Mouse (Mus musculus): ENCODE measurements around the gene Snai3.
A peak's percentile ranks its signal among the peaks of the same experiment; 100 is the strongest.

Gene Snai3

DNA sequence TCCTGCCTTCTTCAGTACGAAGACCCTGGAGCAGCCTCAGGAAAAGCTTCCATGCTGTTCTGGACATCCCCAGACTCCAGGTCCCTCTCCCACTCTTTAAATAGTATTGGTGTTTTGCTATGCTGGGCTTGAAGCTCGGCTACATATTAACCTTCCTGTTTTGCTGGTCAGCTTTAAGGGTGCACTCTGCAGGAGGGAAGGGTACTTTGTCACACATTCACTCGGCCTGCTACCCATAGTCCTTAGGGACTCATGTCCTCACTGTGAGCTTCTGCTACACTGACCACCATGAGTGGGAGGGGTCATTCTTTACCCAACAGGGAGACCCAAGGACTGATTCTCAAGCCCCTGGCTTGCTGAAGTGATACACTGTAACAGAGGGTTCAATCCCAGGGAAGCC is 29.9 kb downstream of the Snai3 start:
- DNase-seq (ENCODE audit: low spot score in 2 of 2), result no peak

DNA sequence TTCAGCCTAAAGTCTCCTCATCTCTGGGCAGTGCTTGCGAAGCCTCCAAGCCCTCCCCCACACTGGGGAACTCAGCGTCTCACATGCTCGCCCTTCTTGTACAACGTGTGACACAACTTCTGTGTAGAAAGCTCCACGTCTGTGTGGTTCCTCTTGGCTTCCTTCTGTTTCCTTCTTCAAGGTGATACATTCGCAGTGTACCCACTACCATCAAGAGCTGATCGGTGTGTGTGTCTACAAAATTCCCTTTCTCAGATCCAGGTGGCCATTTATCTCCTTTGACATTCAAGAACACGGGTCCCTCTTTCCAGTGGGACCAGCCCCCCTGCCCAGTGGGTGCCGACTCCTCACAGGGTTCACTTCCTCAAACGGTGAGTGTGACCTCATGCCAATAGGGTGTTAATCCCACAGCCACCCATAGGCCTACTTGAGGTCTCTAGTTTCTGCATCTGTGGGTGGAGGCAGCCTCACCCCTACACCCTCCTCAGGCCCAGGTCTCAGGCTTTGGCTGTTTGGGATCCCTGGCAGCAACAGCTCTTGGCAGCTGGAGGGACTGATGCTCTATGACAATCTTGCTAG is 30.4 kb downstream of the Snai3 start:
- no peak for DNase-seq (ENCODE audit: low spot score in 2 of 2)

DNA sequence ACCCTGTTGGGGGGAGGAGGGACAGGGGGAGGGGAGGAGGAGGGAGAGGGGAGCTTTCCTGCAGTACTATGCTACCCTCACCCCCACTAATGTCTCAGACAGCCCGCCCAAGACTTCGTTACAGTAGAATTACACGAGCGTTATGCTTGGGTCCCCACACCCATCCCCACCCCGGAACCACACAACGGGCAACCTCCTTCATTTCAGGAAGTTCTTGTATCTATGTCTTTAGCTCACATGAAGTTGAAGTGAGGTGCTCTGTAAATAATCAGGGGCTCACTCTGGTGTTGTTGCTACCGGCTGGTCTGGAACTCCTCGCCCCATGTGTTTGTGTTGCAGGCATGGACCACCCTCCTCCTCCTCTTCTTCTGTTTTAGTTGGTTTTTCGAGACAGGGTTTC is 32.4 kb downstream of the Snai3 start:
- no peak for DNase-seq (ENCODE audit: low spot score in 2 of 2)

DNA sequence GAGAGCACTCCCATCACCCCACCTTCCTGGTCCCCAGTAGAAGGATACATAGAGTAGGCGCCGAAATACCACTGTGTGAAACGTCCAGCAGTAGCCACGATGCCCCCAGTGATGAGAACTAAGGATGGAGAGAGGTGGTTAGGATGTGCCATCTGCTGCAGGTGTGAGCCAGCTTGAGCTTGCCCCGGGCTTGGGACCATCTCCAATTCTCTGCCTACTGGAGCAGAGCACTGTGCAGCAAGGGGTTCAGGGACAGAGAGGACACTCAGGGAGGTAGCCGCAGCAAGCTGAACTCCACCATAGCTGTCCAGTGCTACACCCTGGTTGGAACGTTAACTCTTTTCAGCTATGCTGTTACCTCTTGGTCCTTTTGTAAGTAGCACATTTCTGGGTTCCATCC is 32.9 kb downstream of the Snai3 start:
- no peak for DNase-seq (ENCODE audit: low spot score in 2 of 2)

DNA sequence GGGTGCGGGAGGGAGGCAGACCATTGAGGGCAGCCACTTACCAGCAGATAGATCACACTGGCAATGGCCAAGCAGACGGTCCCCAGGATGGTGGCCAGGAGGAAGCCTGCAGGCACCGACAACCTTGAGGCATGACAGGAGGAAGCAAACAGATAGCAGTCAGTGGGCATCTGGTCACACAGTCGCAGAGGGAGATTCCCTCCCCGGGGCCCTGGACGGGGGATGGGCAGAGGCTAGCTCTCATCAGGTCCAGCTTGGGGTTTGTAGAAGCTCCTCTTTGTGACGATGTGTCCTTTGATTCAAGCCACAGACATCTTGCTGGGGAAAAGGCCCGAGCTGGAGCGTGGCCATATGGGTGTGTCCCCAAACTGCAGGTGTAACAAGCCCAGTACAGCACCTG is 34.4 kb downstream of the Snai3 start:
- DNase-seq (ENCODE audit: low spot score in 2 of 2), result no peak

DNA sequence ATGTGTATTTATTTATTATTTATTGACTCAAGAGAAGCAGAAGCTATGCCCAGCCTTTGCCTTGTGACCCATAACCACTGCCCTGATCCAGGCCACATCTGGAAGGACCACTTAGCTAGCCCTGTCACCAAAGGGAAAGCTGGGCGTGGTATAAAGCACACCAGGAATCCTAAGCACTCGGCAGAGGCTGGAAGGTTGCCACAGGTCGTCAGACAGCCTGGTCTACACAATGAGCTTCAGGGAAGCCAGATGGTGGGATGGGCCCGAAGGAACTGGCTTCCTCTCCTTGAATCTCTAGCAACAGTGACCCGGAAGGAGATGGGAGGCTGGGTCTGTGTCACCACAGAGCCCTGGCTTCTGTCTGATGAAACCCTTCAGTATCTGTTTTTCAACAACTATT is 36.9 kb downstream of the Snai3 start:
- no peak for DNase-seq (ENCODE audit: low spot score in 2 of 2)

DNA sequence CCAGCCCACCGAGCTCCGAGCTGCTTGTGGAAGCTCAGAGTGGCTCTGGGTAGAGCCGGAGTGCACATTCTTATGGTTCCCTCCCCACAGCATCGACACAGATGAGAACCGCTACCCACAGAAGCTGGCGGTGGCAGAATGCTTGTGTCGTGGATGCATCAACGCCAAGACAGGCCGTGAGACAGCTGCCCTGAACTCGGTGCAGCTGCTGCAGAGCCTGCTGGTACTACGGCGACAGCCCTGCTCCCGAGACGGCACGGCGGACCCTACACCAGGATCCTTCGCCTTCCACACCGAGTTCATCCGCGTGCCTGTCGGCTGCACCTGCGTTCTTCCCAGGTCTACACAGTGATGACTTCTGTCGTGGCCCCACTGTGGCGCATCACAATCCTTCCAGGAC is 37.3 kb downstream of the Snai3 start:
- no peak for DNase-seq (ENCODE audit: low spot score in 2 of 2)

DNA sequence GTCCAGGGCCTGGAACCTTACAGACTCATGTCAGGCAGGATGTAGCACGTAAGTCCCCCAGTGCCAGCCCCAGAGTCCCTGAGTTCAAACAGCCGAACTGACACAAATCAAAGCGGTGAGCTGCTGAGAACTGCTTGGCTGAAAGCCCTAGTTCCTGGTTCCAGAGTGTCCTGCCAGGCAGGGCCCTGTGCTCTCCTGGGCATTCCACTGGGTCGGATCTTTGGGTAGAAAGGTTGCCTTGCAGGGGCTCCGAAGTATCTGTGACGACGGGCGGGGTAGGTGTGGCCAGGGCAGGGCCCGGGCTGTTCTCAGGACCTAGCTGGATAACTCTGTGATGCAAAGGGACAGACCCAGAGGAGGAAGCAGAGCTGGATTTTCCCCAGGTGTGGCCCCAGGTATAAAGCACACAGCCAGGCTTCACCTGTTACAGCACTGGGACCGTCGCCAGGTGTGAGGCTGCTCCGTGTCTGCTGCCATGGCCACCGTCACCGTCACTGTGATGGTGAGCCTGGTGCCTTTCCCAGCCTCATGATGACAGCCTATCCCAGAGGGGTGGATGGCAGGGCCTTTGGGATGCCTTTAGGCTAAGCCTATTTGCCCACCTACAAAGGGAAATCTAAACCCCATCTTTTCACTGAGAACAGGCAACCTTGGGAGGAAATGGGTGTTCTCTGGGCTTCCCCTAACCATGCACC is 39.0 kb downstream of the Snai3 start, which contains the start of gene Il17c:
Gene Il17c (plus strand): TSS at position 645 of the 695 bp plus-strand sequence.
- no peak for DNase-seq (ENCODE audit: low spot score in 2 of 2)

DNA sequence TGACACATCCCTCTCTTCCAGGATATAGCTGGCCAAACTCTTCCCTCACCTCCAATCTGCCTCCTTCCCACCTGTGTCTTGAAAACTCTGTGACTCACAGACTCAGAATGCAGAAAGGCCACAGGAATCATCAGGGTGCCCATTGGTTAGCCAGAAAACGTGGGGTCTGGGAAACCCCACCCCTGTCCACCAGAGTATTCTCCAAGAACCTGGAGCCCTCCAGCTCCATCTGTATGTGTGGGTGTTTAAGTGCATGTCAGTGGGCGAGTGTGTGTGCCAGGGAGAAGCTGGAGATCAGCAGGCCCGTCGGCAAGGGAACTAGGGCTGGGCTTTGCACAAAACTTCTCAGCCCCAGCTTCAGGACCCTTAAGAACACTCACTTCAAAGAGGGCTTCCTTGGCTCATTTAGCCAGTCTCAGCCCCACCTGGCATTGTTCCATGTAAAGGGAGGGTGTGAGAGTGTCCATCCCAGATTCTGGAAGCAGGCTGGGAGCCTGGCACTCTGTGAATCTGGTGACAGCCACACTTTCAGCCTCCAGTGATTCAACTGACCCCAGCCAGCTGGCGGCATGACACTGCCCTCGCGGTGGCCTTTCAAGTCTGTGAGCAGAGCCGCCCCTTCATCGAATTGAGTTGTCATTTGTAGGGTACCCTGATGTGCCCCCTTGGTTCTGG is 40.5 kb downstream of the Snai3 start:
- DNase-seq (ENCODE audit: low spot score in 2 of 2), result peak in 1 of 2 experiments; percentile 50

DNA sequence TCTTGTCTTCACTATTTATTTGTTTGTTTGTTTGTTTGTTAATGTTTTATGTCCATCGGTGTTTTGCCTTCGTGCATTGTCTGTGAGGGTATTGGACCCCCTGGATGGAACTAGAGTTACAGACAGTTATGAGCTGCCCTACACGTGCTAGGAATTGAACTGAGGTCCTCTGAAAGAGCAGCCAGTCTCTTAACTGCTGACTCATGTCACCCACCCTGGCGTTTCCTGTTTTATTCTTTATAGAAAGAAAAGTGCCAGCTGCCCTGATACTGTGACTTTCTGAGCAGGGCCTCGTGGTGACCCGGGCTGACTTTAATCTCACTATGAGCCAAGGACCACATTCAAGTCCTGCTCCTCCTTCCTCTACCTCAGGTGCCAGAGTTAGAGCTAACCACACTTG is 45.0 kb downstream of the Snai3 start:
- no peak for DNase-seq (ENCODE audit: low spot score in 2 of 2)

DNA sequence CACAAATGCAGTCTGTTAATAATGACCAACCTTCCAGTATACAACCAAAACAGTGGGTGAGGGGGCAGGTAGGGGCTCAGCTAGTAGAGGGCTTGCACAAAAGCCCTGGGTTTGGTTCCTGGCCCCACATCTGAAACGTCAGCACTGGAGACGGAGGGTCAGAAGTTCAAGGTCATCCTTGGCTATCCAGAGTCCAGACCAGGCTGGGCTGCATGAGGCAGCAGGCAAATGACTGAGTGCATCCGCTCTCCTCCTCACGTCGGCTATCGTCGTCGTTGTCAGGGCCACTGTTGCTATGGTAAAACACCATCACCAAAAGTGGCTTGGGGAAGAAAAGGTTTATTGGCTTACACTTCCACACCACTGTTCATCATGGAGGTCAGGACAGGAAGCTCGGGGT is 46.2 kb downstream of the Snai3 start:
- DNase-seq (ENCODE audit: low spot score in 2 of 2), result no peak

DNA sequence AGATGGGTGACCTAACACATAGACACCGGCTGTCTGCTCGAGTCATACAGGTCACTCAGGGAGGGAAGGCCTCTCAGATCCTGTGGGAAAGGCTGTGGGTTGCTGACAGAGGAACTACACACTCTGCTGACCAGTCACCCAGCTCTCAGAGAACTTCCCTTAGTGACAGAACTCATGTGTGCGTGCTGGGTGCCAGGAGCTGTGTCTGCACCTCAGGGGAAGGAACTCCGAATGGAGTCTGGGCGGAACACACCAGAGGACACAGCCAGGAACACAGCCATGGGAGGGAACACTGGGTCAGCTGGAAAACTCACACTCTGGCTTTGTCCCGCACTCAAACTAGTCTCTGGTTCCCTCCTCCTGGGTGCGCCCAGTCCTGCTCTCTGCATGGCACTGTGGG is 52.9 kb downstream of the Snai3 start:
- DNase-seq (ENCODE audit: low spot score in 2 of 2), result no peak

DNA sequence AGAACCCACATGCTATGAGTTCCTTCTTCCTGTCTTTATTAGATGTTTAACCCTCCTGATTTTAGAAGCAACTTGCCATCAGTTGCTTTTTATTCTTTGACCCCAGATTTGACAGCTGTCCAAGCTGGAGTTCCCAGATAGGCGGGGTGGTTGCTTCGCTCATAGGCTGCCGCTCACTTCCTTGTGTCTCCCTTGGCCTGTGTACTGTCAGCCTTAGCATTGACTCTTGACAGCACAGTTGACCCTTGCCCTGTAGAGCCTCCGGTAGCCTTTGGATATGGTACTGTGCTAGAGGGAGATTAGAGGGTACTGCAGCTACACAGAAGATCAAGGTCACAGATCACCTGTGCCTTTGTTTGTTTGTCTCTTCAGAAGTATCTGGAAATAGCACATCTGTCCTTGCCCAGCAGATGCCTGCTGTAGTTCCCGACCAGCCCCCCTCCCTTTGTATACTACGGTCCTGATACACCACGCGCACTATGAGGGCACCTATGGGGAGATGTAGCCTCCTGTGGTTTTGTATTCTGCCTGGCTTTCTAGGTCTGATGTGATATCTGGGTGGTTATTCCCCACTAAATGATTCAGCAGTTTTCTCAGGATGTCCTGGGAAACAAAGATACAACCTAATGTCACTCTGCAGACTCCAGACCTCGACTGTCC is 55.3 kb downstream of the Snai3 start:
- DNase-seq (ENCODE audit: low spot score in 2 of 2), result no peak

Measured in cerebellum, postnatal 4 days (tissue).